In genomic region chr16:43871419-43871818, GRCm38 (mm10) we compare ENCODE assay signal across 15 mouse cellular contexts. TPM values are rescaled to one million over a fixed set of nuclear protein-coding genes. Genes with fewer than 3 reads are reported as not detected.
DNase-seq lines count a peak whose midpoint lies in the region; ATAC-seq and TF ChIP-seq lines count a peak whose summit lies in the region.
"Had no signal": no experiment of that assay in that cellular context is flagged by ENCODE, and none has a peak within 500 bp of the region (broad histone marks: within the 10 kb centered on the region; RNA-seq: fewer than 3 reads in every experiment).

No protein-coding gene starts in this region.

- H3K27ac ChIP-seq in gastrocnemius, adult 2 months = no peak overlapping the region
- H3K27ac ChIP-seq in kidney, embryonic 14.5 days (ENCODE audit: low read depth, low read length) = no peak overlapping the region
- peak overlapping the region; percentile 48; the same call in 1 of the 2 replicates for H3K27ac ChIP-seq in heart, postnatal 0 days (ENCODE audit: low read depth)
- H3K27ac ChIP-seq: forebrain, embryonic 12.5 days had no signal

- no peaks in the 10 kb centered on the region for H3K27me3 ChIP-seq in kidney, embryonic 14.5 days (ENCODE audit: control insufficient read depth, insufficient read depth, low read length)
- no peaks in the 10 kb centered on the region for H3K27me3 ChIP-seq in heart, postnatal 0 days (ENCODE audit: control insufficient read depth, insufficient read depth, low read length)
- H3K27me3 ChIP-seq: forebrain, embryonic 12.5 days had no signal

- no peak overlapping the region for H3K4me2 ChIP-seq in kidney, embryonic 14.5 days (replicated peaks; ENCODE audit: low read depth, low read length)
- H3K4me2 ChIP-seq in heart, postnatal 0 days (ENCODE audit: low read depth, low read length) = no peak overlapping the region
- H3K4me2 ChIP-seq: forebrain, embryonic 12.5 days had no signal

- H3K4me3 ChIP-seq in gastrocnemius, adult 2 months = no peak overlapping the region
- H3K4me3 ChIP-seq in kidney, embryonic 14.5 days (ENCODE audit: low read length) = no peak overlapping the region
- no peak overlapping the region for H3K4me3 ChIP-seq in heart, postnatal 0 days (ENCODE audit: low read depth, low read length)
- H3K4me3 ChIP-seq: forebrain, embryonic 12.5 days had no signal

- WGBS in kidney, embryonic 14.5 days = 83% methylated on average over 7 of the region's 7 CpGs
- WGBS in heart, postnatal 0 days = 25% methylated on average over 7 of the region's 7 CpGs

- no peaks in the 10 kb centered on the region for H3K9me3 ChIP-seq in kidney, embryonic 14.5 days (ENCODE audit: control insufficient read depth, low read length)
- H3K9me3 ChIP-seq in heart, postnatal 0 days (replicated peaks; ENCODE audit: control insufficient read depth, low read length) = no peaks in the 10 kb centered on the region
- H3K9me3 ChIP-seq: forebrain, embryonic 12.5 days had no signal

- peaks cover 67% of the 10 kb centered on the region for H3K36me3 ChIP-seq in kidney, embryonic 14.5 days (ENCODE audit: control insufficient read depth, insufficient read depth, low read length)
- peaks cover 46% of the 10 kb centered on the region for H3K36me3 ChIP-seq in heart, postnatal 0 days (replicated peaks; ENCODE audit: control insufficient read depth, insufficient read depth, low read length)

- intact Hi-C loops in gastrocnemius, adult 2 months (cut with DNase I) = no loop called here

- DNase-seq in gastrocnemius, adult 2 months = peak; percentile 22
- no peak for DNase-seq in gastrocnemius, adult 8-10 months (ENCODE audit: low spot score in 2 of 2)
- peak; percentile 20 for DNase-seq in kidney, postnatal 14 days
- peak; percentile 27 to 47 for DNase-seq in adrenal gland, postnatal 36 days
- DNase-seq in heart, postnatal 0 days (ENCODE audit: low spot score) = peak; percentile 25
- no peak for DNase-seq in retina, postnatal 1 day
- DNase-seq: B cell, adult 2 months; cerebellum, adult 11 months; cerebellum, postnatal 36 days; kidney, adult 8-10 months; liver; liver, postnatal 0 days; thymus, adult 18-20 months had no signal

- TF ChIP-seq CTCF in gastrocnemius, adult 2 months (IDR thresholded peaks at IDR 0.05) = no peak
- no peak for TF ChIP-seq CTCF in heart, postnatal 0 days (IDR thresholded peaks at IDR 0.05; ENCODE audit: low read depth)

- H3K9ac ChIP-seq in kidney, embryonic 14.5 days (ENCODE audit: low read depth, low read length) = no peak overlapping the region
- no peak overlapping the region for H3K9ac ChIP-seq in heart, postnatal 0 days (replicated peaks; ENCODE audit: low read depth, low read length)
- H3K9ac ChIP-seq: forebrain, embryonic 12.5 days; liver, postnatal 0 days had no signal

- TF ChIP-seq EP300 in heart, postnatal 0 days (IDR thresholded peaks at IDR 0.05; ENCODE audit: low read depth) = no peak

- no peaks in the 10 kb centered on the region for H3K4me1 ChIP-seq in kidney, embryonic 14.5 days (ENCODE audit: control insufficient read depth, insufficient read depth, low read length)
- no peaks in the 10 kb centered on the region for H3K4me1 ChIP-seq in heart, postnatal 0 days (ENCODE audit: control insufficient read depth, insufficient read depth)
- H3K4me1 ChIP-seq: forebrain, embryonic 12.5 days had no signal

- ATAC-seq in kidney, embryonic 14.5 days (ENCODE audit: low FRiP score, low TSS enrichment) = no peak
- peak; percentile 75 for ATAC-seq in heart, postnatal 0 days (ENCODE audit: insufficient read depth, low read depth)
- ATAC-seq: liver, postnatal 0 days had no signal

RNA-seq across cellular contexts. Expression of gene Ccdc191, which starts 18.2 kb away (rescaled TPM):
- total RNA-seq in gastrocnemius, adult 2 months (2021) = 1 to 10 TPM; 1.5 to 3.2 TPM
- total RNA-seq in gastrocnemius, adult 8-10 months (2022) = 1 to 10 TPM; 1.1 to 2.1 (median 1.4) TPM
- polyA plus RNA-seq in kidney, embryonic 14.5 days (2014; fragmentation: Nextera tagmentation; extraction: Ambion mirVana) = 16.0 and 19.6 TPM in 2 replicates
- total RNA-seq in adrenal gland, postnatal 36 days (2021) = 1 to 10 TPM; 5.8 to 6.8 TPM
- 0.04 TPM in 1 of 2 replicates, not detected in the other for total RNA-seq in heart, postnatal 0 days (2014; rRNA removed; ENCODE audit: low replicate concordance)
- polyA plus RNA-seq in heart, postnatal 0 days (2015; fragmentation: Nextera tagmentation; extraction: Ambion mirVana) = 5.8 and 7.8 TPM in 2 replicates

RNA-seq across cellular contexts. Expression of gene Qtrt2, which starts 55.2 kb away (rescaled TPM):
- total RNA-seq in gastrocnemius, adult 2 months (2021) = 10 to 100 TPM; 11.0 to 11.4 TPM
- 1 to 10 TPM; 6.4 to 8.8 (median 7.4) TPM for total RNA-seq in gastrocnemius, adult 8-10 months (2022)
- 29.3 and 46.2 TPM in 2 replicates for polyA plus RNA-seq in kidney, embryonic 14.5 days (2014; fragmentation: Nextera tagmentation; extraction: Ambion mirVana)
- 10 to 100 TPM; 32.4 to 42.9 TPM for total RNA-seq in adrenal gland, postnatal 36 days (2021)
- 10.6 and 30.0 TPM in 2 replicates for total RNA-seq in heart, postnatal 0 days (2014; rRNA removed; ENCODE audit: low replicate concordance)
- 8.7 and 9.5 TPM in 2 replicates for polyA plus RNA-seq in heart, postnatal 0 days (2015; fragmentation: Nextera tagmentation; extraction: Ambion mirVana)

Comparison
In these comparisons a context has a peak if more than half of its experiments do, and no peak if none do; other contexts are left out.
1. DNase-seq: peak in gastrocnemius, adult 2 months (single experiment), kidney, postnatal 14 days (single experiment), adrenal gland, postnatal 36 days (2 of 2) and heart, postnatal 0 days (single experiment); none in gastrocnemius, adult 8-10 months (0 of 2) and retina, postnatal 1 day (single experiment).